Mouse (Mus musculus): ENCODE data around the gene Kcnq2. TPM values are rescaled to one million over a fixed set of nuclear protein-coding genes. Genes with fewer than 3 reads are reported as not detected.

Gene Kcnq2
- polyA plus RNA-seq, 1 experiment, result 105 TPM

- DNase-seq (ENCODE audit: low read depth), result no peak
- TF ChIP-seq POLR2A (IDR thresholded peaks at IDR 0.05; ENCODE audit: borderline replicate concordance, extremely low read depth, insufficient read depth, insufficient read length, poor library complexity, severe bottlenecking) (no peak), CTCF (IDR thresholded peaks at IDR 0.05; ENCODE audit: borderline replicate concordance, extremely low read depth, insufficient read depth, insufficient read length) (no peak)
Observed at GRCm38 (mm10) chr2:181125726-181126455, 9.2 kb downstream of the Kcnq2 start.

GRCm38 (mm10) chr2:181122642-181123041 is 12.5 kb downstream of the Kcnq2 start:
- no peak for TF ChIP-seq CTCF (IDR thresholded peaks at IDR 0.05; ENCODE audit: borderline replicate concordance, extremely low read depth, insufficient read depth, insufficient read length)
- no peak for TF ChIP-seq POLR2A (IDR thresholded peaks at IDR 0.05; ENCODE audit: borderline replicate concordance, extremely low read depth, insufficient read depth, insufficient read length, poor library complexity, severe bottlenecking)
- no peak for DNase-seq (ENCODE audit: low read depth)

- peak; percentile 95 for DNase-seq (ENCODE audit: low read depth)
- TF ChIP-seq CTCF (IDR thresholded peaks at IDR 0.05; ENCODE audit: borderline replicate concordance, extremely low read depth, insufficient read depth, insufficient read length) (no peak), POLR2A (IDR thresholded peaks at IDR 0.05; ENCODE audit: borderline replicate concordance, extremely low read depth, insufficient read depth, insufficient read length, poor library complexity, severe bottlenecking) (no peak)
Observed at GRCm38 (mm10) chr2:181120922-181121449, 14.1 kb downstream of the Kcnq2 start.

GRCm38 (mm10) chr2:181119952-181120351 is 15.1 kb downstream of the Kcnq2 start:
- TF ChIP-seq POLR2A (IDR thresholded peaks at IDR 0.05; ENCODE audit: borderline replicate concordance, extremely low read depth, insufficient read depth, insufficient read length, poor library complexity, severe bottlenecking) (no peak), CTCF (IDR thresholded peaks at IDR 0.05; ENCODE audit: borderline replicate concordance, extremely low read depth, insufficient read depth, insufficient read length) (no peak)
- DNase-seq (ENCODE audit: low read depth), result no peak

GRCm38 (mm10) chr2:181116436-181116835 is 18.7 kb downstream of the Kcnq2 start:
- TF ChIP-seq POLR2A (IDR thresholded peaks at IDR 0.05; ENCODE audit: borderline replicate concordance, extremely low read depth, insufficient read depth, insufficient read length, poor library complexity, severe bottlenecking), result no peak
- TF ChIP-seq CTCF (IDR thresholded peaks at IDR 0.05; ENCODE audit: borderline replicate concordance, extremely low read depth, insufficient read depth, insufficient read length), result no peak
- peak; percentile 74 for DNase-seq (ENCODE audit: low read depth)

- TF ChIP-seq CTCF (IDR thresholded peaks at IDR 0.05; ENCODE audit: borderline replicate concordance, extremely low read depth, insufficient read depth, insufficient read length) (no peak), POLR2A (IDR thresholded peaks at IDR 0.05; ENCODE audit: borderline replicate concordance, extremely low read depth, insufficient read depth, insufficient read length, poor library complexity, severe bottlenecking) (no peak)
- DNase-seq (ENCODE audit: low read depth), result no peak
Observed at GRCm38 (mm10) chr2:181115367-181115766, 19.7 kb downstream of the Kcnq2 start.

- DNase-seq (ENCODE audit: low read depth), result peak; percentile 41
- TF ChIP-seq POLR2A (IDR thresholded peaks at IDR 0.05; ENCODE audit: borderline replicate concordance, extremely low read depth, insufficient read depth, insufficient read length, poor library complexity, severe bottlenecking) (no peak), CTCF (IDR thresholded peaks at IDR 0.05; ENCODE audit: borderline replicate concordance, extremely low read depth, insufficient read depth, insufficient read length) (no peak)
Observed at GRCm38 (mm10) chr2:181113762-181114361, 21.2 kb downstream of the Kcnq2 start.

- no peak for TF ChIP-seq POLR2A (IDR thresholded peaks at IDR 0.05; ENCODE audit: borderline replicate concordance, extremely low read depth, insufficient read depth, insufficient read length, poor library complexity, severe bottlenecking)
- no peak for TF ChIP-seq CTCF (IDR thresholded peaks at IDR 0.05; ENCODE audit: borderline replicate concordance, extremely low read depth, insufficient read depth, insufficient read length)
- no peak for DNase-seq (ENCODE audit: low read depth)
Observed at GRCm38 (mm10) chr2:181111665-181112064, 23.4 kb downstream of the Kcnq2 start.

- TF ChIP-seq POLR2A (IDR thresholded peaks at IDR 0.05; ENCODE audit: borderline replicate concordance, extremely low read depth, insufficient read depth, insufficient read length, poor library complexity, severe bottlenecking), result no peak
- TF ChIP-seq CTCF (IDR thresholded peaks at IDR 0.05; ENCODE audit: borderline replicate concordance, extremely low read depth, insufficient read depth, insufficient read length), result peak; percentile 16; the same call in 1 of the 2 replicates
- no peak for DNase-seq (ENCODE audit: low read depth)
Observed at GRCm38 (mm10) chr2:181104111-181104510, 31.0 kb downstream of the Kcnq2 start.

GRCm38 (mm10) chr2:181102161-181102560 is 32.9 kb downstream of the Kcnq2 start:
- no peak for TF ChIP-seq CTCF (IDR thresholded peaks at IDR 0.05; ENCODE audit: borderline replicate concordance, extremely low read depth, insufficient read depth, insufficient read length)
- no peak for TF ChIP-seq POLR2A (IDR thresholded peaks at IDR 0.05; ENCODE audit: borderline replicate concordance, extremely low read depth, insufficient read depth, insufficient read length, poor library complexity, severe bottlenecking)
- DNase-seq (ENCODE audit: low read depth), result peak; percentile 47

GRCm38 (mm10) chr2:181101626-181102025 is 33.5 kb downstream of the Kcnq2 start:
- TF ChIP-seq CTCF (IDR thresholded peaks at IDR 0.05; ENCODE audit: borderline replicate concordance, extremely low read depth, insufficient read depth, insufficient read length) (no peak), POLR2A (IDR thresholded peaks at IDR 0.05; ENCODE audit: borderline replicate concordance, extremely low read depth, insufficient read depth, insufficient read length, poor library complexity, severe bottlenecking) (no peak)

More at GRCm38 (mm10) chr2:181101626-181102025, 33.5 kb downstream of the Kcnq2 start:
- DNase-seq (ENCODE audit: low read depth), result no peak

Data from brain, embryonic 14.5 days (tissue).